Mouse (Mus musculus) lung, postnatal 0 days (tissue): Measurements from ENCODE around the gene Gm9918. TPM values are rescaled to one million over a fixed set of nuclear protein-coding genes. Genes with fewer than 3 reads are reported as not detected.

ENCODE experiments used
- ATAC-seq: fragments of 200-750 bp; cut with Nextera tagmentation; 2 replicates; pipeline ENCODE4 v1.8.0; 2017; ENCODE audit warnings: moderate library complexity
- DNase-seq: peaks from one replicate; pipeline ENCODE4 v3.0.0-alpha.2; 2016; ENCODE audit warnings: low spot score
- H3K27ac ChIP-seq: fragments of 300-500 bp; sonication (generic); 2 replicates; pipeline ENCODE4 v1.5.1; 2014; ENCODE audit warnings: antibody characterized with exemption, mild to moderate bottlenecking, low read length, mixed read lengths
- H3K27me3 ChIP-seq: fragments of 300-500 bp; sonication (generic); replicated peaks from 2 replicates; pipeline ENCODE4 v1.6.1; 2014; ENCODE audit warnings: low read length, mixed read lengths; ENCODE audit not compliant: insufficient read depth
- H3K36me3 ChIP-seq: fragments of 300-500 bp; sonication (generic); 2 replicates; pipeline ENCODE4 v1.6.1; 2014; ENCODE audit warnings: low read length, mixed read lengths; ENCODE audit not compliant: insufficient read depth
- H3K4me1 ChIP-seq: fragments of 300-500 bp; sonication (generic); 2 replicates; pipeline ENCODE4 v1.6.1; 2014; ENCODE audit warnings: antibody characterized with exemption, low read depth, low read length, mixed read lengths; ENCODE audit not compliant: insufficient read depth
- H3K4me2 ChIP-seq: fragments of 300-500 bp; sonication (generic); replicated peaks from 2 replicates; pipeline ENCODE4 v1.6.1; 2014; ENCODE audit warnings: low read depth, mild to moderate bottlenecking, low read length, moderate library complexity, mixed read lengths
- H3K4me3 ChIP-seq: fragments of 300-500 bp; sonication (generic); 2 replicates; pipeline ENCODE4 v1.5.1; 2014; ENCODE audit warnings: low read depth, low read length
- H3K9ac ChIP-seq: fragments of 300-500 bp; sonication (generic); replicated peaks from 2 replicates; pipeline ENCODE4 v1.6.1; 2014; ENCODE audit warnings: low read depth, mild to moderate bottlenecking
- H3K9me3 ChIP-seq: fragments of 300-500 bp; sonication (generic); 2 replicates; pipeline ENCODE4 v1.6.1; 2016; ENCODE audit warnings: low read length, mixed read lengths
- CTCF ChIP-seq: IDR thresholded peaks from 2 replicates; pipeline ENCODE4 v1.5.1; 2016; ENCODE audit warnings: antibody characterized with exemption, mild to moderate bottlenecking
- EP300 ChIP-seq: IDR thresholded peaks from 2 replicates; pipeline ENCODE4 v1.6.1; 2016; ENCODE audit warnings: antibody characterized with exemption, mild to moderate bottlenecking, control low read depth
- whole genome bisulfite sequencing: fragments of 180-500 bp; shearing (Covaris S2); extraction: QIAGEN DNeasy Blood & Tissue Kit; methylation state at CpG from one replicate; pipeline ENCODE4 v1.1.7; 2014; 5-methylcytosine and 5-hydroxymethylcytosine counted together
- polyA plus RNA-seq: library from polyadenylated mRNA; unstranded; fragments of >200 nt; fragmentation: Nextera tagmentation; extraction: Ambion mirVana; gene quantifications from 2 replicates; pipeline ENCODE4 v1.2.1, GENCODE M21; 2015

The Gm9918 gene
- polyA plus RNA-seq, 1 experiment from 2014 or later: 0.13 TPM

DNA sequence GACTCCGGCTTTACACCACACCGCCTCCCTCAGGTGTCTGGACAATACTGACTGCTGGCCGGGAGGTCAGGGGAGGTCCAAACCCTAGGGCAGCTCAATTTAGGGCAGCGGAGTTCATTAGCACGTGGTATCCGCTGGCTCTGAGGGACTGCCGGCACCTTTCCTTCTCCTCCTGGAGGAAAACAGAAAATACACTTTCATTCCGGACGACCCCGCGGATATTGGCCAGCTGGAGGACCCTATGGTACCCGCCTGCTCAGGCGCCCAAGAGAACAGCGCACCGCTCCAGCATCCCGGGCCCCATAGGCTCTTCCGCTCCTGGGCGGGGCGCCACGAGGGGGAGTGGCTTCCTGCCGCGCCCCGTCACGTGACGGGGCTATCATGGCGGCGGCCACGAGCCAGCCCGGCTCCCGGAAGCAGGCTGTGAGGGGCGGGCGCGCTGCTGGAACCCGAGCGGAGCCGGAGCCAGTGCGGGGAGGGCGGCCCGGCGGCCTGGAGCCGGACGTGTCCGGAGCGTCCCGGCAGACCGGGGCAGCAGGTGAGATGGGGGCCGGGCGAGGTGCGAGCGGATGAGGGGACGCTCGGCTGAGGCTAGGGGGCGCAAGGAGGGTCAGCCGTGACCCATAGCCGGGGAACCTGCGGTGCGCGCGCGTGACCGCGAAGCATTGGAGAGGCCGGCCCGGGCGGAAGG is 8.9 kb downstream of the Gm9918 start, which contains the start of gene Mfsd5:
Mfsd5 (plus strand) TSS at position 363 of the 691 bp plus-strand sequence.
- Histone ChIP-seq H3K4me2 (peak within 1 kb of the TSS; percentile 73), H3K4me3 (peak within 1 kb of the TSS; percentile 84)
- under 1% methylated on average over 49 of the region's 65 CpGs for WGBS

DNA sequence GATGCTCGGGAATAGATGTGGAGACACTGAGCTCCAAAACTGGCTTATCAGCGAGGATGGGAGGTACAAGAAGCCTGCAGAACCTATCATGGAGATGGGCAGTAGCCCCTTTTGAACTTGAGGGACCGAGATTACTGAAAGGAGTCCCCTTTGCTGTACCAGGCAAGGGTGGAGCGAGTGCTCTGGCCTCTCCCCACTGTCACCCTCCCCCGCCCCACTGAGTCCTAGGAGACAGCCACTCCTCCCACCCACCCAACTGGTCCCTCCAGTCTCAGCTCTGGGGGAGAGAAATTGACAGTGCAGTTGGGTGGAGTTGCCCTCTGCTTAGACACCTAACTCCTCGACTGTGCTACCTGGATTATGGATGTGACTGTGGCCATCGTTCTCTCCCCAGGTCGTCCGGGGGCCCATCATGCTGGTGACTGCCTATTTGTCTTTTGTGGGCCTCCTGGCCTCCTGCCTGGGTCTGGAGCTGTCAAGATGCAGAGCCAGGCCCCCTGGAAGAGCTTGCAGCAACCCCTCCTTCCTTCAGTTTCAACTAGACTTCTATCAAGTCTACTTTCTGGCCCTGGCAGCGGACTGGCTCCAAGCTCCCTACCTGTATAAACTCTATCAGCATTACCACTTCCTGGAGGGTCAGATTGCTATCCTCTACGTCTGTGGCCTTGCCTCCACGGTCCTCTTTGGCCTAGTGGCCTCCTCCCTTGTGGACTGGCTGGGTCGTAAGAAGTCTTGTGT is 9.6 kb downstream of the Gm9918 start:
- H3K4me2 ChIP-seq: peak overlapping the region; percentile 73
- no peak for DNase-seq
- peak overlapping the region; percentile 84 for H3K4me3 ChIP-seq
- H3K9ac ChIP-seq: peak overlapping the region; percentile 60
- H3K27me3 ChIP-seq: no peaks in the 10 kb centered on the region
- WGBS: 18% methylated on average over 13 of the region's 13 CpGs
- H3K27ac ChIP-seq: peak overlapping the region; percentile 88
- no peaks in the 10 kb centered on the region for H3K9me3 ChIP-seq
- peaks cover 8% of the 10 kb centered on the region for H3K4me1 ChIP-seq
- ATAC-seq: peak; percentile 19
- TF ChIP-seq EP300 (no peak), CTCF (no peak)
- no peaks in the 10 kb centered on the region for H3K36me3 ChIP-seq

More for the DNA sequence above, 8.9 kb downstream of the Gm9918 start, which contains the start of gene Mfsd5:
- Histone ChIP-seq H3K36me3 (no peaks in the 10 kb centered on the region), H3K4me1 (peaks cover 8% of the 10 kb centered on the region), H3K9ac (peak within 1 kb of the TSS; percentile 60), H3K27me3 (no peaks in the 10 kb centered on the region), H3K27ac (peak within 1 kb of the TSS; percentile 88), H3K9me3 (no peaks in the 10 kb centered on the region)
- DNase-seq (peak; percentile 96), ATAC-seq (peak; percentile 96)
- TF ChIP-seq CTCF (peak; percentile 61), EP300 (no peak)

GRCm38 (mm10) chr15:102280623-102281022 is 10.3 kb downstream of the Gm9918 start:
- Histone ChIP-seq H3K4me3 (no peak overlapping the region), H3K36me3 (no peaks in the 10 kb centered on the region), H3K9me3 (no peaks in the 10 kb centered on the region), H3K4me1 (peaks cover 8% of the 10 kb centered on the region), H3K27ac (no peak overlapping the region), H3K9ac (no peak overlapping the region), H3K27me3 (no peaks in the 10 kb centered on the region), H3K4me2 (no peak overlapping the region)
- DNase-seq (no peak), ATAC-seq (no peak)
- WGBS: 95% methylated on average over 19 of the region's 19 CpGs
- no peak for TF ChIP-seq CTCF

GRCm38 (mm10) chr15:102282463-102283292 is 12.3 kb downstream of the Gm9918 start:
- H3K36me3 ChIP-seq: no peaks in the 10 kb centered on the region
- H3K27me3 ChIP-seq: no peaks in the 10 kb centered on the region
- ATAC-seq: no peak
- DNase-seq: no peak
- H3K9ac ChIP-seq: no peak overlapping the region
- no peaks in the 10 kb centered on the region for H3K9me3 ChIP-seq
- no peak overlapping the region for H3K4me3 ChIP-seq
- TF ChIP-seq EP300 (no peak), CTCF (no peak)
- no peak overlapping the region for H3K27ac ChIP-seq
- no peak overlapping the region for H3K4me2 ChIP-seq
- 60% methylated on average over 8 of the region's 8 CpGs for WGBS
- H3K4me1 ChIP-seq: peaks cover 8% of the 10 kb centered on the region

GRCm38 (mm10) chr15:102283648-102284047 is 13.3 kb downstream of the Gm9918 start:
- Histone ChIP-seq H3K4me2 (no peak overlapping the region), H3K9ac (no peak overlapping the region), H3K36me3 (no peaks in the 10 kb centered on the region), H3K27ac (no peak overlapping the region), H3K27me3 (no peaks in the 10 kb centered on the region), H3K4me1 (peaks cover 8% of the 10 kb centered on the region), H3K4me3 (no peak overlapping the region), H3K9me3 (no peaks in the 10 kb centered on the region)
- 67% methylated on average over 3 of the region's 3 CpGs for WGBS
- no peak for ATAC-seq
- no peak for TF ChIP-seq CTCF
- no peak for TF ChIP-seq EP300
- DNase-seq: no peak

DNA sequence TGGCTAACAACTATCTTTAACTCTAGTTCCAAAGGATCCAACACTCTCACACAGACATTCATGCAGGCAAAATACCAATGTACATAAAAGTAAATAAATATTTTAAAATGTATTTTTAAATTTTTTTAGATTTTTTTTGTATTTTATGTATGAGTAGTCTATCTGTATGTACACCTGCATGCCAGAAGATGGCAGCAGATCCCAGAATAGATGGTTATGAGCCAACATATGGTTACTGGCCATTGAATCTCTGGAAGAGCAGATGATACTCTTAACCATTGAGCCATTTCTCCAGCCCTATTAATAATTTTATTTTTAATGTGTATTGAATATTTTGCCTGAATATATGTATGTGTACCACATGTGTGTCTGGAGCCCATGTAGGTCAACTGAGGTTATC is 17.0 kb downstream of the Gm9918 start:
- Histone ChIP-seq H3K27ac (no peak overlapping the region), H3K4me3 (no peak overlapping the region), H3K4me2 (no peak overlapping the region), H3K27me3 (no peaks in the 10 kb centered on the region), H3K36me3 (no peaks in the 10 kb centered on the region), H3K9ac (no peak overlapping the region), H3K4me1 (no peaks in the 10 kb centered on the region), H3K9me3 (no peaks in the 10 kb centered on the region)
- peak; percentile 30; the same call in 1 of the 2 replicates for ATAC-seq
- TF ChIP-seq EP300 (no peak), CTCF (peak; percentile 78)
- peak; percentile 88 for DNase-seq
